Mouse (Mus musculus) c-Kit-negative CD71-positive TER-119-positive erythroid progenitor cells, embryonic 14.5 days (primary cell): ENCODE measurements around the gene Rbl1.

ENCODE experiments used
- DNase-seq: peaks from one replicate; pipeline ENCODE4 v3.0.0-alpha.2; 2013; ENCODE audit warnings: low read depth, low spot score

Rbl1 gene

GRCm38 (mm10) chr2:157133769-157134478, 70.4 kb downstream of the Rbl1 start:
- no peak for DNase-seq

GRCm38 (mm10) chr2:157132686-157133540, 71.4 kb downstream of the Rbl1 start:
- no peak for DNase-seq

- DNase-seq, result no peak
These were observed 72.2 kb downstream of the Rbl1 start for GRCm38 (mm10) chr2:157132086-157132485.

GRCm38 (mm10) chr2:157130813-157131514, 73.4 kb downstream of the Rbl1 start:
- no peak for DNase-seq

GRCm38 (mm10) chr2:157129601-157130164, 74.7 kb downstream of the Rbl1 start:
- no peak for DNase-seq

GRCm38 (mm10) chr2:157129096-157129495, 75.2 kb downstream of the Rbl1 start:
- DNase-seq, result no peak

GRCm38 (mm10) chr2:157128072-157128471, 76.3 kb downstream of the Rbl1 start:
- no peak for DNase-seq

DNA sequence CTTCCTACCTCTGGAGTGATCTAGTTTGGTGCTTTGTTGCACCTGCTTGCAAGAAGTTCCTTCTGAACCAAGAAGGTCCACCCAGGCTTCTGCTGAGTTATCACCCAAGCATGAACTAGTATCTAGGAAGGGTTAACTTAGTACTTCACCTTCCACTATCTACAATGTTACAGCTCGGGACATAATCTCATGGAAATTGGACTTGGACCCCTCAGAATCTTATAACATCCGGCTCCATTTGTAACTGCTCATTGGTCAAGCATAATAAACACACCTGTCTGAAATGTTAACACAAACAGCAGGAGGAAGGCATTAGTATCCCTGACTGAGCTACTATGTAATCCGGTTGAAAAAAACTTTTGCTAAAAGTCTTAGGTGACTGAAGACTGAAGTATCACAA, 77.0 kb downstream of the Rbl1 start:
- DNase-seq, result no peak

GRCm38 (mm10) chr2:157125246-157125645, 79.1 kb downstream of the Rbl1 start:
- no peak for DNase-seq

DNA sequence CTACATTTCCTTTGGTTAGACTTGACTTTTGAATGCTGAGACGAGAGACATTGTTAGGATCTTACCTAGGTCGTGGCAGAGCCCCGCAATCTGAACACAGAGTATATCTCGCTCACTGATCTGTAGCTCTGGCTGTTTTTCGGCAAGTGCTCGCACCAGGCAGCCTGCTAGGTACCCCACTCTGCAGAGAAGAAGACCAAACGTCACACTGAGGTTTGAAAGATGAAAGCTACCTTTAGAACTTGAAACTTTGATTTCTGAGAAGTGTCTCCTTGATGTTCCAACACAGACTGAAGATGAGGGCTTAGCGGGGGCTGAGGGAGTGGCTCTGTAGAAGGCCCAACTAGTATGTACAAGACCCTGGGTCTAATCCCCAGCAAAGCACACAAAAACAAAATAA, 82.6 kb downstream of the Rbl1 start:
- DNase-seq, result no peak

GRCm38 (mm10) chr2:157119075-157119474, 85.3 kb downstream of the Rbl1 start:
- DNase-seq, result no peak

- no peak for DNase-seq
These were observed 85.8 kb downstream of the Rbl1 start for GRCm38 (mm10) chr2:157118556-157118955.

DNA sequence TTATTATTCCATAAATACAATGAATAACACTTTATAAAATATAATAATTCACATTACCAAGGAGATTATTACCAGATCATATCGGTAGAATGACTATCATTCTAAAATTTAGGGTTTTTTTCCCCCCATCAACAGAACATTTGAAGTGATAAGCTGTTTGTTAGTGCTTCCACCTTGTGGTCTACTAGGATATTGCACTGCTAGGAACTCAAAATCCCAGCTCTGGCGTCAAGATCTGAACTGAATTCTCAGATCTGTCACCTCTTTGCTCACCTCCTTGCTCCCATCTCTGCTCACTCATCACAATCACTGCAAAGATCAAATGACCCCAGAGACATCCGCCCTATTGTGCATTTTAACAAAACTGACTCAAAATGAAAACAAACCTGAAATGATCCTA, 87.4 kb downstream of the Rbl1 start:
- no peak for DNase-seq

GRCm38 (mm10) chr2:157108236-157108635, 96.1 kb downstream of the Rbl1 start:
- DNase-seq, result no peak

- no peak for DNase-seq
These were observed 99.9 kb downstream of the Rbl1 start for GRCm38 (mm10) chr2:157104454-157104853.

DNA sequence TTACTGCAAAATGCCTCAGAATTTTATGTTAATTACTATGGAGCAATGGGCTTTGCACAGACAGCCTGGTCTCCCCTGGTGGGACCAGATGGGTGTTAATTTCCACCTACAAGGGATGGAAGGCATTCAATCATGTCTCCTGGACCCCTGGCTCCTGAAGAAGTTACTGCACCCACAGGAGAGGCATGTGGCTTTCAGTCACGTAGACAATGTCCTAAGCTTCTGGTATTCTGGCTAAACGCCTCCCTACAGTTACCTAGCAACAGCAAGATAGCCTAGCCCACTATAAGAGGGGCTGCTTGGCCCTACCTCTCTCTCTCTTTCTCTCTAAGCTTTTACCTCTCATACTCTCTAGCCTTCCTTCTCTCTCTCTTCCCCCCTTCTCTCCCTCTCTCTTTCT, 102.1 kb downstream of the Rbl1 start:
- no peak for DNase-seq

DNA sequence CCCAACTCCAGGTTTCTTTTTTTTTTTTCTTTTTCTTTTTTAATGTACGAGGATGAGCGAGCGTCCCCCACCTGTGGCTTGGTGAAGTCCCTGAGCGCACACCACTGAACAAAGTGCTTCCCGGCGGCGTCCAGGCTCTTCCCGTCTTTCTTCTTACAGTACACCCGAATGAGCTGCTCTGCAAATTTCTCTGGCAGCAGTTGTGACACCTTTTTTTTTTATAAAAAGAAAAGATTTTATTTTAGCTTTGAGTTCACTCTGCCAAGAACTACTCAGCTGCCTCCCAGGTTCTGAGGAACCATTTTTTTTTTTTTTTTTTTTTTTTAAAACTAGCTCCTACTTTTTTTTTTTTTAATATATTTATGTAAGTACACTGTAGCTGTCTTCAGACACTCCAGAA, 102.7 kb downstream of the Rbl1 start:
- no peak for DNase-seq

DNA sequence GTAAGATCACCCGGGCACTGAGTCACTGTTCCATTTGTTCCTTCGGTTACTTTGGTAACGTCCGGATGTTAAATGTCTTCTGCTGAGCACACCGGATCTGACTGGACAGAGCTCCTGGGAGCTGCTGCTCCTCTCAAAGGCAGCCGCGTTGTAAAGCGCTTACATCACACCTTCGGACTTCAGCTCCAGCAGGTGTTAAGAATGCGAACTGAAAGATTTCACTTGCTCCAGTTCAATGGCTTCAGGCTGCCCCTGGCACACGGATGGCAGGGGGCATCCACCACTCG, 104.1 kb downstream of the Rbl1 start:
- no peak for DNase-seq

DNA sequence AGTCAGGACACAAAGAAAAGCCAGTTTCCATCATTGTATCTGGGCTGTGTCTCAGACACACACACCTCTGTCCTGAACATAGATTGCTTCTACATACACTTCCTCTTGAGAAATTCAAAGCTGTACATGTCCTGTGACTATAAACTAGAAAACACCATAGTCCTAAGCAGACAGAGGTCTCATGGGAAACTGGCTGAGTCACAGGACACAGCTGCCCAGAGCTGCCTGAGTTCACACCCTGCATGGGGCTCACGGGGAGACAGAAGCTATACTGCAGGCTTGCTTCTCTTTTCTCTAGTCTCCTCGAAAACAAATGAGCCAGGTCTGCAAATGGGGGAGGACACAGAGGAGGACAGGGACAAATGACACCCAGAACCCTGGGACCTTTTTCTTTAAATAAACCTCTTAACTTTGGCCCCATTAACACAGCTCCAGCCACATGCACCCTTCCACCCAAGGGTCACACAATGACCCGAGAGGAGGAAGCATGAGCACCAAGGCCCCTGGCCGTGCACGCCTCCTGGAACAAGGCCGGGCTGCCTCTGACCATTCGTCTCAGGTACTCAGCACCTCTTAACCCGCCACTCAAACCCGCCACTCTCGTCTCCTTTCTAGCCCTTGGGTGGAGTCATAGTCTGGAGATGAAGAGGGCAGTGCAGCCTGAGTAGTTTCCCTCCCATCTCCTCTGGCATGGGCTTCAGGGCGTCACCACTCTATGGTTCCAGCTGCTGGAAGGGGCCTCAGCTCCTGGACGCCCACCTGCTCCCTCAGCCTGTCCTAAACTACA, 104.6 kb downstream of the Rbl1 start:
- no peak for DNase-seq
